Mouse (Mus musculus) right cerebral cortex, adult 2 months (tissue): ENCODE results near the gene Cdc42ep5.

Experiments
- DNase-seq, 2 experiments: peaks; one replicate each; pipeline ENCODE4 v3.0.0; 2021 to 2022; ENCODE audit warnings: low spot score in 2 of 2

The Cdc42ep5 gene

DNA sequence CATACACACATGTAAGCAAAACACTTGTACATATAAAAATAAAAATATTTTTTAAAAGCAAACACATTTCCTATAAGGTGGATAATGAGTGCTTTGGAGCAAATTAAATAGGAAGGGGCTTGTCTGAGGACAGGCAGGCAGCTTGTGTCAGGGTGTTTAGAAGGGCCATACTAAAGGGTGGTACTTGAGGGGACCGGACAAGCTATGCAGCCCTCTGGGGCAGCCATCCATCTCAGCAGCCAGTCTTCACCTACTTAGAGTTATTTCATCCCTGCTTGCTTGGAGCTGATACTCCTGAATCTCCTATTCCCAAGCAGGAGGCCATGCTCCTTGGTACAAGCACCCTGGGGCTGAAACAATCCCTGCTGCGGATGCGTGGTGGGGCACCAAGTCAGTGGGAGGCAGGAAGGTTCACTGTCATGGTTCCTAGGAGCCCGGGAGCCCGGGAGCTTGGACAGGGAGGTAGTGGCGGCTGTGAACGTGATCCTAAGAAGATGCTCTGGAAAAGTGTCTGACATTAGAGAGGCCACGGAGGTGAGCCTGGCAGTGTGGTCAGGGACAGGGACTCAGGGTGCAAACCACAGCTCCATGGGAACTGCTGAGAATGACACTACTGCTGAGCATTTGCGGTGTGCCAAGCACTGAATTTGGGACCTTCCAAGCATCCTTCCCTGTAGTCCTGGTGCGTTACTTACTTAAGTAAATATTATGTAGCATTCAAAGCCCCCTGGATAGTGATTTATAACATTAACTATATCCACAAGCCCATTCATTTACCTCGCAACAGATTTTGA, 37.5 kb downstream of the Cdc42ep5 start:
- no peak for DNase-seq

DNA sequence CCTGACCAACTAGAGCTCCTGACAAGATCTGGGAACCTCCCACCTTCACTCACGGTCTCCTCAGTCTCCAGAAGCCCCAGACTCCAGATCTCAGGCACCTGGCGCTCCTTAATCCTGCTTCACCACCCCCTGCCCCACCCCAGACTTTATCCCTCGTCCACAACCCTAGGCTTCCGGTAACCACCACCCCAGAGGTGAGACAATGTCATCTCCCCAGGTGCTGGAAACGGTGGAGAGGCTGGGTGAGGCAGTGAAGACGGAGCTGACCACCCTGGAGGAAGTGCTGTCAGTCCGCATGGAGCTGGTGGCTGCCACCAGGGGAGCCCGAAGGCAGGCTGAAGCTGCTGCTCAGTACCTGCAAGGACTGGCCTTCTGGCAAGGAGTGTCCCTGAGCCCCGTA, 39.4 kb downstream of the Cdc42ep5 start:
- DNase-seq, result no peak

DNA sequence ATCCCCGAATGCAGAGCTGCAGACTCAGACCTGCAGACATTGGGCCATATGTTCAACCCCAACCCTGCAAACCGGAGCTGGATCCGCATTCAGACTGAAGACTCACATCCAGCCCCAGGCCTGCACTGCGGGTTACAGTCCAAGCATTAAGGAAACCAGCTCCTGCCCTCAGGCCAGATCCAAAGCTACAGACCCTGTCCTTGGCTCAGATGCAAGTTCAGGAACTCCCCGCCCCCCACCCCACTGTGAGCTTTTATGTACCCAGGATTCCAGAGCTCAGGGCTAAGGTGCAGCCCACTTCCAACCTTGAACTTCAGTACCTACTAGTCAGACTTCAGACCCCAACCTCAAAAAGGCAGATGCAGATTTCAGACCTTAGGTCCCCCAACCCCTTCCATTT, 39.8 kb downstream of the Cdc42ep5 start:
- DNase-seq, result no peak

DNA sequence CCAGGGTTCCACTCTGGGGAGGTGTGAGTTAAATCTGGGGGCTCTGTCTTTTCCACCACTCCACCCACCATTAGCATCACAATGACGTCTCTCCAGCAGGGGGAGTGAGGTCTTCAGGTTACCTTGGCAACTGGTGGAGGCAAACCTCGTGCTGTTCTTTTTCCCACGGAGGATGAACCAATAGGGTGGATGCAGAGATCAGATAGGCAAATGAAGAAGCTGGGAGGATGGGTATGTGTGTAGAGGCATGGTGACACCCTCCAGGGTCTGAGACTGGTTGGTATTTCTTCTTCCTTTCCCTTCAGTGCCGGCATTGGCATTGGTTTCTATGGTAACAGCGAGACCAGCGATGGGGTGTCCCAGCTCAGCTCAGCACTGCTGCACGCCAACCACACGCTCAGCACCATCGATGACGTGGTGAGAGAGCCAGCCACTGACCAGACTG, 40.3 kb downstream of the Cdc42ep5 start:
- DNase-seq, result peak; percentile 87 to 91

DNA sequence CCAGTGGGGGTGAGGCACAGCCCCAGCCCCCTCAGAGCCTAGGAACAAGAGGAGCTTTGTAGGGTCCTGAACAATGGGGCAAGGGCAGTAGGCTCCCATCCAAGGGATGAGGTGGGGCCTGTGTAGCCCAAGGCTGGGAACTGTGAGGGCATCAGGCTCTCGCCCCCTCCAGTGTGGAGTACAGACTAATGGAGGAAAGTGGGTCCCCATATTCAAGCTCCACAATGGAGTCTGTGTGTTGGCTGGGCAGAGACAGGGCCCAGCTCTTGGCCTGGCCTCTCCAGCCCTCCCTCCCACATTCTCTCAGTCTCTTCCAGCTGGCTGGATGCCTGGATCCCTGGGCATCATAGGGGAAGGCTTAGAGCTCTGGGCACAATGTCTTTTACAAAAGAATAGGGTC, 40.9 kb downstream of the Cdc42ep5 start:
- peak; percentile 68 to 77 for DNase-seq

DNA sequence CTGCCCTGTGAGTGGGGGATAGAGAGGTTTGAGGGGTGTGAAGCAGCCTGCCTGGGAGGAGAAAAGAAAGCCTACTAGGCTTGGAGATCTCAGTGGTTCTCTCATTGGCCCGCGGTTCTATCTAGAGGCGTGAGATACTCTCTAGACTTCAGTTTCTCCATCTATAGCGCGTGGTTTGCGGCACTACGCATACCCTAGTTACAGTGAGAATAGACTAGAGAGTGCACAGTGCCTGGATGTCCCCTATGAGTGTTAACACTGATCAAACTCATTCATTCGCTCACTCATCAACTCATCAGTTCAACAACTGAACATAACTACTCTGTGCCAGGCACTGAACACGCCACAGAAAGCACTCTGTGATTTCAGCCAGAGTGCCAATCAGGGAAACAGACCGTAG, 41.9 kb downstream of the Cdc42ep5 start:
- peak in 1 of 2 experiments; percentile 50 for DNase-seq

DNA sequence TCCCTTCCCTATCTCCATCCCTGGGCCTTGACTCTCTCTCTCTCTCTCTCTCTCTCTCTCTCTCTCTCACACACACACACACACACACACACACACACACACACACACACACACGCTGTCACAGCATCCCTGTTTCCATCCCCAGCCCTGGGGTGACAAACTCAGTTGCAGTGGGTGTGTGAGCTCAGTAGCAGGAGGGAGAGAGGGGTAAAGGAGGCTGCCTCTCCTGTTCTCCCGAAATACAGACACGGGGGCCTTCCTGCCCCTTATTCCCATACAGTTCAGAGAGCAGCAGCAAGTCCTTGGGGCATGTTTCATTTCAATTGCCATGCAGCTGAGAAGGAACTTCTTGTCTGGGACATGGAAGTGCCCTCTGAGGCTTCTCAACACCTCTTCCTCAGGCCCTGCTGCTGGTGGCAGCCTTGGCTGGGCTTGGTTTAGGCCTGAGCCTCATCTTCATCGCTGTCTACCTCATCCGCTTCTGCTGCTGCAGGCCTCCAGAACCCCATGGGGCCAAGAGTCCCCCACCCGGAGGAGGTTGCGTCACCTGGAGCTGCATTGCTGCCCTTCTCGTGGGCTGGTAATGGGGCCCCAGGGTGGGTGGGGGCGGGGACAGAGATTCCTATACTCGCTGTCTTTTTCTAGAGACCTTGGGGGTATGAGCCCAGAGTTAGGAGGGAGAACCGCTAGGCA, 42.4 kb downstream of the Cdc42ep5 start:
- peak in 1 of 2 experiments; percentile 32 for DNase-seq

DNA sequence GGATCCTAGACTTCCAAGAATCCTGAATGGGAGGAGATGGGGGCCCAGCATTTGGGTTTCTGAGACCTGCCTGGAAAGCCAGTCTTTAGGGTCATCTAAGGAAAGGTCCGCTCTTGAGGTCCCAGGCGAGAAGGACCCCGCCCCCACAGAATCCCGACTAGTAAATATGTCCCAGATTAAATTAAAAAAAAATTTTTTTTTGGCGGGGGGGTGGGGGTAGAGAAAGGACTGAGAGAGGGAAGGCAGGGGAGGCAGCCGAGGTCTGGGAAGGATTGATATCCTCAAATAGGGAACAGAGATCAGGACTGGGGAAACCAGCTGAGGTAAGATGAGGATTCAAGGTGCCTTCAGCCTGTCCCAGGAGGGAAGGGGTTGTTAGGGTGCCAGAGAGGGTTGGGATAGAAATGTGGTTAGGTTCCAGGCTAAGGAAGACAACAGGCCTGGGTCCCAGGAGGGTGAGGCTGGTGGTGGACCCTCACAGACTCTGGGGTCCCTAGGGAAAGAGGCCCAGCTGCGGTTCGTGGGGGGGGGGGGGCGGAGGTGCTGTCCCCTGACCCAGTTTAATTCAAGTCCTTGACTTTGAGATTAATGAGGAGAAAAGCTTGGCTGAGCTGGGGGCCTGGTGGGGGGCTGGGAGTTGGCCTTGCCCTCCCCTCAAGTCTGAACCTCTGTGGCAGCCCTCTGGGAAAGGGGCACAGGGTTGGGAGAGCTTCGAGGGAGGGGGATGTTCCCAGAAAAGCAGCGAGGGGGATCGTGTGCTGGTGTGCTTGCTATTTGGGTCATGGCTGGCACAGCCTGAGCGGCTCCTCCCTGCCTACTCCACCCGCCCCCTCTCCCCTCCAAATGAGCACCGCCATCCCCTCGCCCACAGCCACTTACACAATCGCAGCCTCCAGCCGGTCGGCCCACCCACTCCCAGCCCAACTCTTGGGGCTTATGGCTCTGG, 44.4 kb downstream of the Cdc42ep5 start:
- DNase-seq, result peak; percentile 50 to 60

DNA sequence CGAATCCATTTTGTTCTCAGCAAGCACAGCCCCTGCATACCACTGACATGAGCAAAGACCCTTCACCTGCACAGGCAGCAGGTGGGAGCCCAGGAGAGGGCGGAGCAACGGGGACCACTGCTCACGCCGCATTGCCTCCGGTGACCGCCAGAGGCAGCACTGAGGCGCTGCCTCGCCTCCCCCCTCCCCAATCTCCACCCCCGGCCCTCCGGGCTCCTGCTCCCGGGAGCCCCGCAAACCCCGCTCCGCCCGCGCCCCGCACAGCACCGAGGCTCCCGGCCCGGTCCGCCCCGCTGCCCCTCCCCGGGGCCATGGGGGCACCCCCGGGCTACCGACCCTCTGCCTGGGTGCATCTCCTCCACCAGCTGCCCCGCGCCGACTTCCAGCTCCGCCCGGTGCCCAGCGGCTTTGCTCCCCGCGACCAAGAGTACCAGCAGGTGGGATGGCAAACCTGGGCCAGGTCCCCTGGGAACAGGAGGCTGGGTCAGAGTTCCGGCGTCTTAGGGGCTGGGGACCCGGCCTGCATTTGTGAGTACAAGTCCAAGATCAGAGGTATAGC, 45.2 kb downstream of the Cdc42ep5 start, which contains the start of gene Ttyh1:
Ttyh1 (plus strand) TSS at position 65 of the 559 bp plus-strand sequence.
- peak; percentile 72 to 79 for DNase-seq

DNA sequence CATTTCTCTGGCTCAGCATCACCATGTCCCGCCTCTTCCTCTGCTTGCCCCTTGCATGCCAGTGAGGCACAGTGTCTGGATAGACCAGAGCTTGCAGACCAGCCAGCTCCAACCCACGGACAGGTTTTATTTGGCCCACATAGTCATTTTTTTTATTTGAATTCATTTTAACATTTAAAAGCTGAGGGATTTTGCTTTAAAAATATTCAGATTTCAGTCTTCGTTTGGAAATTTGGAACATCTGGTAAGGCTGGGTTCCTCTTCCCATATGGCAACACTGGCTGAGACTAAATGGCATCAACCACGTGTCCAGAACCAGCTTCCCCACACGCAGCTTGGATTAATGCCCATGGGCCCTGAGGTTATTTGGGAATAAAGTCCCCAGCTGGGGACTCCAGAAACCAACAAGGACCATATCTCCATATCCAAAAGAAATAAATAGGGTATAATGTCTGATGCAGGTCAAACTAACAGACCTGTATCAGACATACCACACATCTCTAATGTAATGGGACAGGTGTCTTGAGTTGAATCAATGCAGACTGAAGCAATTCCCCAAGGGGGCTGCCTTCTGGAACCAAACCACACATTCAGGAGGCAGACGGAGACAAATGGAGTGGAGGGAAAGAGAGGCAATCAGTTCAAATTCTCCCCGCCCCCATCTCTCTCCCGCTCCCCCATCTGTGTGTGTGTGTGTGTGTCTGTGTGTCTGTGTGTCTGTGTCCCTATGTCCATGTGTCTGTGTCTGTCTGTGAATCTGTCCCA, 47.4 kb downstream of the Cdc42ep5 start:
- DNase-seq, result peak in 1 of 2 experiments; percentile 40

DNA sequence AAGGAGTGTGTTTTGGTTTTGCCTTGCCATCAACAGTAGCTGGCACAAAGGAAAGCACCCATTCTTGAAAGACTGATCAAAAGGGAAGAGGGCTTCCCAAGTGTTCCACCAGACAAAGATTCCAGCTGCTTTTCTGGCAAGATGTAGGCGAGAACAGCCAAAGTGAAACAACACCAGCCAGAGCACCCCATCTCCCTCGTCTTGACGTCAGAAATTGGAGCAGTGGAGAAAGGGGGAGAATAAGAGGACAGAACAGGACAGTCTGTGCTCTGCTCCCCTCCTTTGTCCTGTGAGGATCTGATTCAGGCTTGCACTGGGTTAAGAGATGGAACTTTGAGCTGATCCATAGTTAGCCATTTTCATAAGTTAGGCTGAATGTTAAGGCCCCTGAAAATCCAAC, 52.9 kb downstream of the Cdc42ep5 start:
- peak in 1 of 2 experiments; percentile 33 for DNase-seq

DNA sequence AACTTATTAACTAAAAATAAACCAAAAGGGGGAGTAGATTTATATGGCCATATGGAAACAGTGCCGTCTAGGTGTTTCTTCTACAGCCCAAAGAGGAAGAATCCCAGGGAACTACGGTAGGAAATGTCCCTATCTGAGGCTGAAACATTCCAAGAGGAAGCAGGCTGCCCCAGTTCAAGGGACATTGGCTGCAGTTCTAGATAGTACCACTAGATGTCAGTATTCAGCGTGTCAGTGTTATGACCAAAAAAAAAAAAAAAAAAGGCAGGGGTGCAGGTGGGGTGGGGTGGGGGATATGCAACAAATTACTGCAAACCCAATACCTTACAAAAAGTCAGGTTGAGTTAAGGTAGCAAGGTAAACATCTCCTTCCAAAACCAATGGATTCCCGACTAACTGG, 61.2 kb downstream of the Cdc42ep5 start:
- peak in 1 of 2 experiments; percentile 42 for DNase-seq
